Mouse (Mus musculus): ENCODE results near the gene Hoxa10.

DNA sequence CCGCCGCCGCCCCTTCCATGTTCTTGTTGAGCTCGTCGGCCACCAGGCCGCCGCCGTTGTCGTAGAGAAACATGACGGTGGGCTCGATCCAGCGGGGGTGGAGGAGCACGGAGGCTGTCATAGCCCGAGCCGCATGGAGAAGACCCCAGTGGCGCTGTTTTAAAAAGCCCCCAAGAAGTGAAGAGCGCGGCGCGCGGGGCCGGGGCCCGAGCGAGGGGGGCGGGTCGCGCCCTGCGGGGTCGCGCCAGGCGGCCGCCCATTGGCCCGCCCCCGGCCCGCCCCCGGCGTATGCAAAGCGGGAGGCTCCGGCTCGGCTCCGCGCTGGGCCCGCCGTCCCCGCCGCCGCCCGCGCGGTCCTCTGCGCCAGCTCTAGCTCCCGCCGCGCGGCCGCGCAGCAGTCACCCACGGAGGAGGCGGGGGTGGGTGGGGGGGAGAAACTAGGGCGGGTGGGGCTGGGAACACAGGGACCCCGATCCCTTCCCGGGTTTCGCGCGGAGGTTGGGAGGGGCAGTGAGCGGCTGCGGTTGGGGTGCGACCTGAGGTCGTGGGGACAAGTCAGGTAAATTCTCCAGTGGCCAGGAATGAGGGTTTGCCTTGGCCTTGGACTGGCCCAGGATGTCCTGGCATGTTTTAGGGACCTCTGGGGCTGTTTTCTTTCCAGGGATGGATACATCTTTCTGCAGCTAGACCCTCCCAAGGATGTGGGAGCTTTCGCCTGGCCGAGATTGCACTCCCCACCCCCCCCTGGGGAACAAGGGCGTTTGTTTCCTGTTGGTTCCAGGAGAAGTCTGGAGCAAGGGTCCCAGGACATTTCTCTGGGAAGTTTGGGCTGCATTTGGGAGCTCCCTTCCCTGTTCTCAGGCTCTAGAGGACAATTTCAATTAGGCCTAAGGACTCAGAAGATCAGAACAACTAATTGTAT lies 20.3 kb upstream of the Hoxa10 start, which contains the start of gene Hoxa13:
- TF ChIP-seq EP300 (IDR thresholded peaks at IDR 0.05) = no peak
- no peak for TF ChIP-seq CTCF (IDR thresholded peaks at IDR 0.05)
